Mouse (Mus musculus): ENCODE results near the gene Lyrm1.

DNA sequence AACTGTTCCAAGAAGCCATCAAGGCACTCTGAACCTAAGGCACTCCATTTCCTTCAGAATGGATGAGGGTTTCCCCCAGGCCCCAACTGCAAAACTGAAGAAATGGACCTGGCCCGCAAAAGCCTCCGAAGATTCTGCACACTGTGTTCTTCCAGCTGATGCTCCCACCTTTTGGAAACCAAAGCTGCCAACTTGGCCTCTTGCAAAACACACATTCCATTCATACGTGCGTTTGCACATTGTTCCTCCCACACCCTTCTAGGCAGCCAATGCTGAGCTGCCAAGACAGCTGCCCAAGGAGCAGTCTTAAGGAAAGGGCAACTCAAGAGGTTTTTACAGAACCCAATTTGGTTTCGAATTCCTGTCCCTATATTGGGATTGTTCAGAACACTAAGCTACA is 44.9 kb upstream of the Lyrm1 start:
- TF ChIP-seq POLR2A (IDR thresholded peaks at IDR 0.05; ENCODE audit: extremely low read depth, insufficient read depth, low read length) (no peak), CTCF (IDR thresholded peaks at IDR 0.05; ENCODE audit: extremely low read depth, insufficient read depth, low read length) (no peak)

Data from cortical plate, adult 2 months (tissue).